Mouse (Mus musculus) hindbrain, embryonic 14.5 days (tissue): ENCODE results near the gene Fmnl3. TPM values are rescaled to one million over a fixed set of nuclear protein-coding genes. Genes with fewer than 3 reads are reported as not detected.

Experiments
- ATAC-seq: fragments of 200-750 bp; cut with Nextera tagmentation; 2 replicates; pipeline ENCODE4 v1.8.0; 2017; ENCODE audit warnings: moderate number of reproducible peaks, mild to moderate bottlenecking, moderate TSS enrichment, moderate library complexity; ENCODE audit not compliant: low FRiP score
- DNase-seq: peaks from one replicate; pipeline ENCODE4 v3.0.0-alpha.2; 2015; ENCODE audit warnings: low spot score
- H3K27ac ChIP-seq: fragments of 300-500 bp; sonication (generic); 2 replicates; pipeline ENCODE4 v1.5.1; 2014; ENCODE audit warnings: mild to moderate bottlenecking, moderate library complexity
- H3K27me3 ChIP-seq: fragments of 300-500 bp; sonication (generic); 2 replicates; pipeline ENCODE4 v1.6.1; 2014; ENCODE audit warnings: mild to moderate bottlenecking, low read length, mixed read lengths; ENCODE audit not compliant: control insufficient read depth, insufficient read depth
- H3K36me3 ChIP-seq: fragments of 300-500 bp; sonication (generic); replicated peaks from 2 replicates; pipeline ENCODE4 v1.6.1; 2014; ENCODE audit not compliant: control insufficient read depth, insufficient read depth
- H3K4me1 ChIP-seq: fragments of 300-500 bp; sonication (generic); replicated peaks from 2 replicates; pipeline ENCODE4 v1.6.1; 2014; ENCODE audit warnings: antibody characterized with exemption, low read length, mixed read lengths; ENCODE audit not compliant: control insufficient read depth, insufficient read depth
- H3K4me2 ChIP-seq: fragments of 300-500 bp; sonication (generic); replicated peaks from 2 replicates; pipeline ENCODE4 v1.6.1; 2014; ENCODE audit warnings: mild to moderate bottlenecking, moderate library complexity
- H3K4me3 ChIP-seq: fragments of 300-500 bp; sonication (generic); replicated peaks from 2 replicates; pipeline ENCODE4 v1.5.1; 2014; ENCODE audit warnings: mild to moderate bottlenecking, low read length
- H3K9ac ChIP-seq: fragments of 300-500 bp; sonication (generic); 2 replicates; pipeline ENCODE4 v1.6.1; 2014
- H3K9me3 ChIP-seq: fragments of 300-500 bp; sonication (generic); 2 replicates; pipeline ENCODE4 v1.6.1; 2016; ENCODE audit warnings: low read length; ENCODE audit not compliant: control insufficient read depth
- WGBS: fragments of 180-500 bp; shearing (Covaris S2); extraction: QIAGEN DNeasy Blood & Tissue Kit; methylation state at CpG from one replicate; pipeline ENCODE4 v1.1.7; 2014; 5-methylcytosine and 5-hydroxymethylcytosine counted together
- polyA plus RNA-seq: library from polyadenylated mRNA; unstranded; fragments of >200 nt; fragmentation: Nextera tagmentation; extraction: Ambion mirVana; gene quantifications from 2 replicates; pipeline ENCODE4 v1.2.1, GENCODE M21; 2014

Fmnl3 gene
- polyA plus RNA-seq, 1 experiment from 2014 or later, result 9.2 TPM

DNA sequence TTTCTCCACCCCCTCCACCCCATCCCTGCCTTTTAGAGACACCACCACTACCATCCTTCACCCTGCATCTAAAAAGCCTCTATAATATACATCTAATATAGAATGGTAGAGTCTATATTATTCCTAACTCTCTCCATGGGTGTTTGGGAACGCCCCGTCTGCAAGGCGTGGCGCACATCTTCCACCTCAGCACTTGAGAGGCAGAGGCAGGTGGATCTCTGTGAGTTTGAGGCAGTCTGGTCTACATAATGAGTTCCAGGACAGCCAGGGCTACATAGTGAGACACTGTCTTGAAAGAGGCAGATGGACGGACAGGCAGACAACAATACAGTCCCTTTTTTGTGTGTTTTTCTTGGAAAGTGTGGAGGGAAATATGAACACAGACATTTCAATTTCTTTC lies 4.8 kb upstream of the Fmnl3 start:
- H3K9ac ChIP-seq, result no peak overlapping the region
- no peak overlapping the region for H3K27ac ChIP-seq
- no peak overlapping the region for H3K4me2 ChIP-seq
- H3K9me3 ChIP-seq, result no peaks in the 10 kb centered on the region
- H3K4me3 ChIP-seq, result no peak overlapping the region
- H3K4me1 ChIP-seq, result no peaks in the 10 kb centered on the region
- WGBS, result 94% methylated on average over 5 of the region's 5 CpGs
- no peak for ATAC-seq
- H3K36me3 ChIP-seq, result no peaks in the 10 kb centered on the region
- no peak for DNase-seq
- H3K27me3 ChIP-seq, result no peaks in the 10 kb centered on the region

DNA sequence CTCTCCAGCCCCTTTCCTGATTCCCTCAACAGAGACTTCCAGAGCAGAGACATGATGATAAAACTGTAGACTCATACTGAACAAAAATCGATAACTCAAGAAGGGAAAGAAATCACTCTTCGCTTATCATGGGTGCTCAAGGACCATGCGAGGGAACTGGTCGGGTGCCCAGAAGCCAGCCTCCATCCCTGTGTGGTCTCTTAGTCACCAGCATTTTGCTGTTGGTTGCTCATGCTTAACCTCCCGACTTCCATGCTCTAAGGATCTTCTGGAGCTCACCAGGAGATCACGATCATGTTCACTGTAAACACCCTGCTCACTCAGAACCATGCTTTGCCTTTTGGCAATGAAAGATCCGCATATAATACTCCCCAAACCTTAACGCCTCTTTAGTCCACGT lies 2.5 kb upstream of the Fmnl3 start:
- no peaks in the 10 kb centered on the region for H3K27me3 ChIP-seq
- DNase-seq (no peak), ATAC-seq (no peak)
- H3K4me2 ChIP-seq, result no peak overlapping the region
- no peaks in the 10 kb centered on the region for H3K36me3 ChIP-seq
- H3K9ac ChIP-seq, result no peak overlapping the region
- no peaks in the 10 kb centered on the region for H3K9me3 ChIP-seq
- no peak overlapping the region for H3K27ac ChIP-seq
- peaks cover 11% of the 10 kb centered on the region for H3K4me1 ChIP-seq
- H3K4me3 ChIP-seq, result no peak overlapping the region
- WGBS, result 80% methylated on average over 9 of the region's 9 CpGs

DNA sequence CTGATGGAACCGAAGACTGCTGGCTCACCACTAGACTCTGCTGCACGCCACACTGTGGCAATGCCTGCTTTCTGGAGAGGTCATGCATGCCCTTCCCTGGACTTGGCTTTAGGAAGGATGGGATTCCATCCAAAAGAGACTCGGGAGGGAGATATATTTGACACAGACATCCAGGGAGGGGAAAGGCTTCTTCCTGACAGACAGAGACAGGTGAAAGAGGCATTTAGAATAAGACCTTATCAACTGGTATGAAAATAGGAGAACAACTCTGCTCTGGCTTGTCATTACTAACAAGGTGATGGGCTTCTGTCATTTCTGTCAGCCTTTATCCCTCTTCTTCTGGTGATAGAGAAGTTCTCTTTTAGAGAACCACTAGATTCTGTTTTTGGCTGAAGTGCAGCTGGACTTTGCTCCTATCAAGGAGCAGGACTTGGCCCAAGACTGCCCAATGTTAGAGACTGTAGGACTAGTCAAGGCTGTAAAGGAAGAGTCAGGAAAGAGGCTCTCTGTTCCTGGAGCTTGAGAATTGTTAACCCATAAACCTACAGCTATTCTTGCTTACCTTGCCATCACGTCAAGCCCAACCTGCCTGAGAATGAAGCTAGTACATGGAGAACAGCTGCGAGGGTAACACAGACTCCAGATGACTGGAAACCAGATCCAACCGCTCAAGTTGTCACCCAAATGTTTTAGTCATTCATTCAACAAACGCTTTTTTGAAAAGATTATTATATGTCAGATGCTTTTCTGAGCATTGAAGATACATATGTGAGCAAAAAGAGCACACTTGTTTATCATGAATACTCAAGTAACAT lies 1.5 kb upstream of the Fmnl3 start:
- no peak overlapping the region for H3K9ac ChIP-seq
- H3K36me3 ChIP-seq, result no peaks in the 10 kb centered on the region
- H3K27me3 ChIP-seq, result no peaks in the 10 kb centered on the region
- no peaks in the 10 kb centered on the region for H3K9me3 ChIP-seq
- no peak for ATAC-seq
- no peak for DNase-seq
- peaks cover 11% of the 10 kb centered on the region for H3K4me1 ChIP-seq
- H3K27ac ChIP-seq, result no peak overlapping the region
- no peak overlapping the region for H3K4me3 ChIP-seq
- no peak overlapping the region for H3K4me2 ChIP-seq
- WGBS, result 92% methylated on average over 7 of the region's 7 CpGs

DNA sequence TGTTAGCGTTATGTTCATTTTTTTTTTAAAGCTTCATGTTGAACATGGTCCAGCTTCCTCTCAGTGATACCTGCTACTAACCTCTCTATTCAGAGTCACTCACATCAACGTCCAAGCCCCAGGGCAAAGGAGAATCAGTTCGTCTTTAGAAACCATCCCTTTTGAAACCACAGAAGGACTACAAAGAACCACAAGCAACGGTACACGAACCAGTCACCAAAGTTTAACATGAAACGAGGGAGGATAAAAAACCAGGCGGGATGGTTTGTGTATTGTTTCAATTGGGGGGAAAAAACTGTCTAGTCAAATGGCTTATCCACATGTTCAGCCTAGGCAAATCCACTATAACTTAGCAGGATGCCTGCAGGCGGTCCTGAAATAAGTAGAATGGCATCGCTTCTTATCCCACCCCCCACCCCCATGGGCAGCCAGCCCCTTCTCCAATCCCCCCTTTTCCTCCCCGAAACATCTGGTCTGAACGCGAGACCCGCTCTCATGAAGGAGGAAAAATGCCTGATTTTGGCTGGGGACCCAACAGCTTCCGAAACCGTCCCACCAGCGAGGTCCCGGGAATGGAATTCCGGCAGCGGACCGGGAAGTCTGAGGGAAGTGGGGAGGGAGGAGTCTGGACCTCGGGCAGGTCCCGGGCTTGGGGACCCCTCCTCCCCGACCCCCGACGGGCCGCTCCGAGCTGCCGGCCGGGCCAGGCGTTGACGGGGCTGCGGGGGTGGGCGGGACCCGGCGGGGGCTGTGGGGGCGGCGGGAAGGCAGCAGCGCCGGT lies 701 bp downstream of the Fmnl3 start:
- Histone ChIP-seq H3K4me2 (peak overlapping the region; percentile 72), H3K27ac (peak overlapping the region; percentile 85), H3K27me3 (no peaks in the 10 kb centered on the region), H3K4me3 (peak overlapping the region; percentile 80), H3K4me1 (peaks cover 11% of the 10 kb centered on the region), H3K9me3 (no peaks in the 10 kb centered on the region), H3K36me3 (no peaks in the 10 kb centered on the region), H3K9ac (peak overlapping the region; percentile 82)
- no peak; the same call in 1 of the 2 replicates for ATAC-seq
- DNase-seq, result peak; percentile 29
- 2% methylated on average over 38 of the region's 39 CpGs for WGBS

DNA sequence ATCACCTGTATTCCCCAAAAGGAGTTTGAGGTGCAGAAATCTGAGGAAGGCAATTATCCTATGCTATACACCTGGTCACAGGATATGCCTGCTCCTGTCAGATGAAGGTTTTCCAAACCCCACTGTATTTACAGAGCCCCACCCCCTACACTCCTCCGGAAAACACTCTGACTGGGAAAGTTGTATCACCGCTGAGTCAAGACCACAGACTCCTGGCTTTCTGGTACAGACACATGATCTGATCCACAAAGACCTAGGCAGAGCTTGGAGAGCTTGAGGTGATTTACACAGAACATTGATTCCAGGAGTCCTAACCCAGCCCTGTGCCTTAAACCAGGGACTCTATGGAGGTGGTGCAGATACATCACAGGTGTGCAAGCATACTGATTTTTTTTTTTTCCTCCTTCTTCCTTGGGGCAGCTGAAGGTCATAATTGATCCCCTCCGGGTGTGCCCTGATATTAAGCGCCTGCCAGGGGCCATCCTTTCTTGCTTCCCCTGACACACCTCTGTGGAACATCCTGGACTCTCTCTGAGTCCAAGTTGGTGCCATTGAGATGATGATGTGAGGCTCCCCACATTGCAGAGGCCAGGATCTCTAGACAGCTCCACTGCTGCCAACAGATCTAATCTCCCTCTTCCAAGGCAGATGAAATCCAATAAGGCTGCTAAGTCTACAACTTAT lies 1.6 kb downstream of the Fmnl3 start:
- ATAC-seq (no peak), DNase-seq (no peak)
- Histone ChIP-seq H3K9me3 (no peaks in the 10 kb centered on the region), H3K27me3 (no peaks in the 10 kb centered on the region), H3K4me3 (peak overlapping the region; percentile 80), H3K27ac (no peak overlapping the region), H3K4me2 (peak overlapping the region; percentile 72), H3K9ac (0 out of 2 replicates have a peak overlapping the region, but pooled peaks have one; percentile 82), H3K36me3 (no peaks in the 10 kb centered on the region), H3K4me1 (peaks cover 11% of the 10 kb centered on the region)
- WGBS, result 78% methylated on average over 4 of the region's 4 CpGs

DNA sequence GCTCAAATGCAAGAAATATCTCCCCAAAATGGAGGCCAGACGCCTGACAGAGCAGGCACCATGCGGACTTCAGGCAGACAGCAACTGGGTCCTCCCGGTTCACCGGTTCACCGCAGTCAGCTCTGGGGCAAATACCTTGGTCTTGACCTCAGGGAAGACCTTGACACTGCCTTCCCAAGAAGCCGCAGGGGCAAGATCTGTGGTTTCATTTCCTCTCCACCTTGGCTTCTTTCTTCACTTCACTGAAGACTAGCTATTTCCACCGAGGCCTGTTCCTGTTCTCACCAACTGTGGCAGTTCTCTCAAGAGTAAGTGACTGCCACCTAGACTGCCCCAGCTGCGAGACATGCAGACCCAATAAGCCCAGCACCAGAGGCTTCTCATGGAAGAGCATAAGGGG lies 5.4 kb downstream of the Fmnl3 start:
- no peak overlapping the region for H3K27ac ChIP-seq
- H3K9me3 ChIP-seq, result no peaks in the 10 kb centered on the region
- WGBS, result 82% methylated on average over 8 of the region's 8 CpGs
- no peak for DNase-seq
- H3K4me1 ChIP-seq, result peaks cover 11% of the 10 kb centered on the region
- no peak for ATAC-seq
- no peak overlapping the region for H3K4me3 ChIP-seq
- no peak overlapping the region for H3K9ac ChIP-seq
- H3K36me3 ChIP-seq, result no peaks in the 10 kb centered on the region
- H3K27me3 ChIP-seq, result no peaks in the 10 kb centered on the region
- H3K4me2 ChIP-seq, result no peak overlapping the region

DNA sequence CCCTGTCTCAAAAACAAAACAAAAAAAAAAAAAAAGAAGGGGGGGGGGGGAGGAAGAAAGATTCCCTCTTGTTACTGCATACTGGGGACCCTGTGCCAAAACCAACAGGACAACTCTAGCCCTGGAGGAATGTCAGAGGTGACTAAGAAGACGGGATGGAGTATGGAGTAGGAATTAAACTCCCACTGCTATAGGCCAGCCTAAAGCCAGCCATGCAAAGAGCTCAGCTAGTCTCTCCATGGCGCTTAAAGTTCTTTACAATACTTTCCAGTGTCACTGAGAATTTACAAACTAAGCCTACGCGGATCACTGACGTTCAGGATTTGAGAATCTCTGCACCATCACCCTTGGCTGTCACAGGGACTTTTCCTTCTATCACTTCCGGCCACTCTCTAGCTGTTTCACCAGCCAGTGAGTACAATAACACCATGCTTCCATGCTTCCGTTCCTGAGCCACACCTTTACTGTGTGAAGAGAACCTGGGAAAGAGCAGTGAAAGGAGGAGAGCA lies 6.2 kb downstream of the Fmnl3 start:
- ATAC-seq (no peak), DNase-seq (no peak)
- Histone ChIP-seq H3K27me3 (no peaks in the 10 kb centered on the region), H3K4me1 (peaks cover 6% of the 10 kb centered on the region), H3K4me3 (no peak overlapping the region), H3K27ac (no peak overlapping the region), H3K36me3 (no peaks in the 10 kb centered on the region), H3K9ac (no peak overlapping the region), H3K9me3 (no peaks in the 10 kb centered on the region), H3K4me2 (no peak overlapping the region)
- 69% methylated on average over 7 of the region's 7 CpGs for WGBS

DNA sequence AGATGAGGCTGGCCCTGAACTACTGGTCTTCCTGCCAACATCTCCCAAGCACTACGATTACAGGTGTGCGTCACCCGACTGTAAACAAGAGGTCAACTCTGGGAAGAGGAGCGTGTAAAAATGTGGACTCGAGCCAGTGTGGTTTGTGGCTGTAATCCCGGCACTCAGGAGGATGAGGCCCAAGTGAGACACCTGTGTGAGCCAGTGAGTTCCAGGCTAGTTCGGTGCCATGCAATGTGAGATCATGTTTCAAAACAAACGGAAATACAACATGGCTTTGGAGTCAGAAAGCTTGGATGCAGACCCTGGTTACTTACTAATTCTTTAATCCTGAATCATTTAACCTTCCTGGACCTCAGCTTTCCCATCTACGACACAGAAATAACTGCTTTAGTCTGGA lies 11.3 kb downstream of the Fmnl3 start:
- ATAC-seq, result no peak
- no peak overlapping the region for H3K4me2 ChIP-seq
- no peak overlapping the region for H3K27ac ChIP-seq
- H3K9me3 ChIP-seq, result no peaks in the 10 kb centered on the region
- H3K9ac ChIP-seq, result no peak overlapping the region
- H3K36me3 ChIP-seq, result no peaks in the 10 kb centered on the region
- no peaks in the 10 kb centered on the region for H3K4me1 ChIP-seq
- H3K4me3 ChIP-seq, result no peak overlapping the region
- H3K27me3 ChIP-seq, result no peaks in the 10 kb centered on the region
- 95% methylated on average over 9 of the region's 9 CpGs for WGBS
- DNase-seq, result no peak

DNA sequence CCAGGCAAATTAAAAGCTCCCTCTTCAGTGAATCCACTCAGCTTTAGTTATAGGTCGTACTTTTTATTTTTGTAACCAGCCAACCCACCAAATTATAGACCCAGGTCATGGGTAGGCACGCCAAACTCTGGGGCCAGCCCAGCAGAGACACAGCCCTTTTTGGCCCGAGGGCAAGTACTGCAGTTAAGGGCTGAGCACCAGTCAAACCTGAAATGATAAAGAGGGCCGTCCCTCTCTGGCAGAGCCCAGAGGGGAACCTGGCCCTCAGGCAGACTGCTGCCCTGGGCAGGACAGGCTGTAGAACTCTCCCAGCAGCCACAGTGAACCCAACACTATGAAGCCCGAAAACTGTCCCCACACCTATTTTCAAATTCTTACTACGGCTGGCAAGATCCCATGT lies 13.8 kb downstream of the Fmnl3 start:
- no peak overlapping the region for H3K9ac ChIP-seq
- no peaks in the 10 kb centered on the region for H3K4me1 ChIP-seq
- no peak for ATAC-seq
- H3K36me3 ChIP-seq, result no peaks in the 10 kb centered on the region
- WGBS, result 89% methylated on average over 6 of the region's 6 CpGs
- H3K27me3 ChIP-seq, result no peaks in the 10 kb centered on the region
- no peak for DNase-seq
- H3K4me3 ChIP-seq, result no peak overlapping the region
- no peaks in the 10 kb centered on the region for H3K9me3 ChIP-seq
- no peak overlapping the region for H3K4me2 ChIP-seq
- H3K27ac ChIP-seq, result no peak overlapping the region
